In the genomic region with DNA sequence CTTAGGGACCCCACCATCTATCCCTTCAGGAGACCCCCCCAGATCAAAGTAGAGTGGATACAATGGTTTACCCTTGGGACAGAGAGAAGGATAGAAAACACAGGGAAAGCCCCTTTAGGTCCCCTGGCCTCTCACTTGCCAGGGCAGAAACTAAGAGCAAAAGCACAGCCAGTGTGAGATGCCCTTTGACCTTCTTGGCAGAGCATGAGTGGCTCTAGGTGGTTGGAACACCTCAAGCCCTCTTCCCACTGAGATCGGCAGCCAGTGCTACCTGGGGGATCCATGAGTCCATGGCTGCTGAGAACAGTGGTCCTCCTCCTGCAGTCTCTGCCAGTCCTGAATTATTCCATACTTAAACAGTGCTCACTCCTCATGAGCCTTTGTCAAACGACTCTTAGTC, we compare ENCODE assay signal across 23 mouse cellular contexts. TPM values are rescaled to one million over a fixed set of nuclear protein-coding genes. Genes with fewer than 3 reads are reported as not detected.
A peak's percentile ranks its signal among the peaks of the same experiment; 100 is the strongest.
DNase-seq lines count a peak whose midpoint lies in the region; ATAC-seq lines count a peak whose summit lies in the region.
"Had no signal": no experiment of that assay in that cellular context is flagged by ENCODE, and none has a peak within 500 bp of the region (broad histone marks: within the 10 kb centered on the region; RNA-seq: fewer than 3 reads in every experiment).

No protein-coding gene starts in this region.

- ATAC-seq in midbrain, embryonic 16.5 days = no peak
- ATAC-seq in embryonic facial prominence, embryonic 15.5 days (ENCODE audit: insufficient number of reproducible peaks, low FRiP score, low TSS enrichment, low read depth) = no peak
- no peak for ATAC-seq in stomach, embryonic 16.5 days (ENCODE audit: insufficient read depth, low FRiP score)
- no peak for ATAC-seq in granulocyte monocyte progenitor cell, adult 5-6 weeks (replicated peaks; ENCODE audit: poor library complexity, severe bottlenecking)
- ATAC-seq: forebrain, embryonic 14.5 days; intestine, embryonic 16.5 days; midbrain, embryonic 13.5 days had no signal

- H3K27ac ChIP-seq in midbrain, embryonic 10.5 days (replicated peaks) = peak overlapping the region; percentile 33; the same call in 1 of the 2 replicates
- H3K27ac ChIP-seq in midbrain, embryonic 16.5 days (ENCODE audit: low read length) = no peak overlapping the region
- peak overlapping the region; percentile 30; the same call in 1 of the 2 replicates for H3K27ac ChIP-seq in embryonic facial prominence, embryonic 15.5 days (replicated peaks)
- no peak overlapping the region for H3K27ac ChIP-seq in stomach, embryonic 16.5 days (ENCODE audit: low read length)
- H3K27ac ChIP-seq: hindbrain, embryonic 13.5 days; liver, embryonic 15.5 days; midbrain, embryonic 13.5 days; neural tube, embryonic 13.5 days had no signal

- no peak overlapping the region for H3K4me2 ChIP-seq in midbrain, embryonic 16.5 days (ENCODE audit: low read length)
- H3K4me2 ChIP-seq in embryonic facial prominence, embryonic 15.5 days (replicated peaks) = no peak overlapping the region
- no peak overlapping the region for H3K4me2 ChIP-seq in stomach, embryonic 16.5 days (ENCODE audit: low read depth, low read length)
- H3K4me2 ChIP-seq: heart, embryonic 11.5 days; hindbrain, embryonic 13.5 days; liver, embryonic 15.5 days; midbrain, embryonic 13.5 days; neural tube, embryonic 13.5 days had no signal

- H3K4me1 ChIP-seq in midbrain, embryonic 10.5 days = peaks cover 21% of the 10 kb centered on the region
- no peaks in the 10 kb centered on the region for H3K4me1 ChIP-seq in midbrain, embryonic 16.5 days (ENCODE audit: control insufficient read depth, insufficient read depth, low read length)
- H3K4me1 ChIP-seq in embryonic facial prominence, embryonic 15.5 days = peaks cover 25% of the 10 kb centered on the region
- H3K4me1 ChIP-seq in stomach, embryonic 16.5 days (ENCODE audit: control insufficient read depth, insufficient read depth, low read length) = peaks cover 19% of the 10 kb centered on the region
- H3K4me1 ChIP-seq: neural tube, embryonic 13.5 days had no signal

- peak; percentile 48 to 55 for DNase-seq in kidney, adult 8-10 months
- no peak for DNase-seq in kidney, postnatal 10 days
- DNase-seq in midbrain, embryonic 10.5 days (ENCODE audit: low spot score) = no peak
- DNase-seq: adrenal gland, adult 2 months; cerebellum, adult 9-11 months; gastrocnemius, postnatal 36 days; heart, postnatal 10 days; lung, postnatal 10 days; right cerebral cortex, adult 18-20 months; thymus, adult 18-20 months; thymus, postnatal 4 days had no signal

- WGBS in midbrain, embryonic 10.5 days = 69% methylated on average over 2 of the region's 2 CpGs
- WGBS in midbrain, embryonic 16.5 days = 54% methylated on average over 2 of the region's 2 CpGs
- 34% methylated on average over 2 of the region's 2 CpGs for WGBS in embryonic facial prominence, embryonic 15.5 days
- 44% methylated on average over 2 of the region's 2 CpGs for WGBS in stomach, embryonic 16.5 days

- H3K36me3 ChIP-seq in midbrain, embryonic 10.5 days = no peaks in the 10 kb centered on the region
- no peaks in the 10 kb centered on the region for H3K36me3 ChIP-seq in midbrain, embryonic 16.5 days (ENCODE audit: control insufficient read depth, insufficient read depth, low read length)
- H3K36me3 ChIP-seq in embryonic facial prominence, embryonic 15.5 days = no peaks in the 10 kb centered on the region
- H3K36me3 ChIP-seq in stomach, embryonic 16.5 days (ENCODE audit: control insufficient read depth, insufficient read depth, low read length) = no peaks in the 10 kb centered on the region
- H3K36me3 ChIP-seq: hindbrain, embryonic 13.5 days; liver, embryonic 15.5 days; midbrain, embryonic 13.5 days; neural tube, embryonic 13.5 days had no signal

- no peaks in the 10 kb centered on the region for H3K9me3 ChIP-seq in midbrain, embryonic 10.5 days (replicated peaks)
- no peaks in the 10 kb centered on the region for H3K9me3 ChIP-seq in midbrain, embryonic 16.5 days (replicated peaks; ENCODE audit: control insufficient read depth, low read length, poor library complexity, severe bottlenecking)
- H3K9me3 ChIP-seq in embryonic facial prominence, embryonic 15.5 days (replicated peaks) = no peaks in the 10 kb centered on the region
- no peaks in the 10 kb centered on the region for H3K9me3 ChIP-seq in stomach, embryonic 16.5 days (replicated peaks; ENCODE audit: control insufficient read depth, low read length)
- H3K9me3 ChIP-seq: hindbrain, embryonic 13.5 days; liver, embryonic 15.5 days; midbrain, embryonic 13.5 days; neural tube, embryonic 13.5 days had no signal

- H3K9ac ChIP-seq in midbrain, embryonic 16.5 days (ENCODE audit: low read depth, low read length) = no peak overlapping the region
- no peak overlapping the region for H3K9ac ChIP-seq in embryonic facial prominence, embryonic 15.5 days
- 0 out of 2 replicates have a peak overlapping the region, but pooled peaks have one; percentile 31 for H3K9ac ChIP-seq in stomach, embryonic 16.5 days (ENCODE audit: low read length)
- H3K9ac ChIP-seq: hindbrain, embryonic 13.5 days; liver, embryonic 15.5 days; midbrain, embryonic 13.5 days; neural tube, embryonic 13.5 days had no signal

- H3K4me3 ChIP-seq in midbrain, embryonic 10.5 days = no peak overlapping the region
- H3K4me3 ChIP-seq in midbrain, embryonic 16.5 days (ENCODE audit: low read depth, low read length) = no peak overlapping the region
- H3K4me3 ChIP-seq in embryonic facial prominence, embryonic 15.5 days (replicated peaks) = no peak overlapping the region
- H3K4me3 ChIP-seq in stomach, embryonic 16.5 days (replicated peaks; ENCODE audit: low read length) = no peak overlapping the region
- H3K4me3 ChIP-seq: hindbrain, embryonic 13.5 days; liver, embryonic 15.5 days; midbrain, embryonic 13.5 days; neural tube, embryonic 13.5 days had no signal

- H3K27me3 ChIP-seq in midbrain, embryonic 10.5 days (ENCODE audit: low read depth, poor library complexity, severe bottlenecking) = peaks cover 20% of the 10 kb centered on the region
- H3K27me3 ChIP-seq in midbrain, embryonic 16.5 days (ENCODE audit: control insufficient read depth, insufficient read depth, low read depth, low read length) = no peaks in the 10 kb centered on the region
- no peaks in the 10 kb centered on the region for H3K27me3 ChIP-seq in embryonic facial prominence, embryonic 15.5 days
- H3K27me3 ChIP-seq in stomach, embryonic 16.5 days (ENCODE audit: control insufficient read depth, insufficient read depth, low read length) = no peaks in the 10 kb centered on the region
- H3K27me3 ChIP-seq: hindbrain, embryonic 13.5 days; liver, embryonic 15.5 days; midbrain, embryonic 13.5 days; neural tube, embryonic 13.5 days had no signal

RNA-seq across cellular contexts. Expression of gene Sertad4, which starts 39.8 kb away (rescaled TPM):
- polyA plus RNA-seq in midbrain, embryonic 10.5 days (2016; fragmentation: Nextera tagmentation; extraction: Ambion mirVana) = 8.3 and 11.4 TPM in 2 replicates
- polyA plus RNA-seq in midbrain, embryonic 16.5 days (2015; fragmentation: Nextera tagmentation; extraction: Ambion mirVana) = 26.3 and 27.6 TPM in 2 replicates
- polyA plus RNA-seq in embryonic facial prominence, embryonic 15.5 days (2015; fragmentation: Nextera tagmentation; extraction: Ambion mirVana) = 58.0 and 63.4 TPM in 2 replicates
- 5.0 and 5.7 TPM in 2 replicates for polyA plus RNA-seq in stomach, embryonic 16.5 days (2015; fragmentation: Nextera tagmentation; extraction: Ambion mirVana)
- total RNA-seq in granulocyte monocyte progenitor cell, adult 5-6 weeks (2014; fragmentation: Nextera tagmentation) = not detected in 2 replicates
- not detected in 2 replicates for total RNA-seq in granulocyte monocyte progenitor cell, adult 5-6 weeks (2017)
- total RNA-seq: megakaryocyte progenitor cell, adult 5-6 weeks had no signal

RNA-seq across cellular contexts. Expression of gene Hhat, which starts 44.8 kb away (rescaled TPM):
- polyA plus RNA-seq in midbrain, embryonic 10.5 days (2016; fragmentation: Nextera tagmentation; extraction: Ambion mirVana) = 8.0 and 8.2 TPM in 2 replicates
- polyA plus RNA-seq in midbrain, embryonic 16.5 days (2015; fragmentation: Nextera tagmentation; extraction: Ambion mirVana) = 3.3 and 3.4 TPM in 2 replicates
- polyA plus RNA-seq in embryonic facial prominence, embryonic 15.5 days (2015; fragmentation: Nextera tagmentation; extraction: Ambion mirVana) = 9.5 and 9.6 TPM in 2 replicates
- 8.1 and 8.9 TPM in 2 replicates for polyA plus RNA-seq in stomach, embryonic 16.5 days (2015; fragmentation: Nextera tagmentation; extraction: Ambion mirVana)
- 1.0 and 2.1 TPM in 2 replicates for total RNA-seq in granulocyte monocyte progenitor cell, adult 5-6 weeks (2014; fragmentation: Nextera tagmentation)
- 1.6 and 2.4 TPM in 2 replicates for total RNA-seq in granulocyte monocyte progenitor cell, adult 5-6 weeks (2017)

Comparison
In these comparisons a context has a peak if more than half of its experiments do, and no peak if none do; other contexts are left out.
1. DNase-seq: peak in kidney, adult 8-10 months (2 of 2); none in kidney, postnatal 10 days (single experiment) and midbrain, embryonic 10.5 days (single experiment).
2. H3K27ac ChIP-seq: peak in midbrain, embryonic 10.5 days (single experiment) and embryonic facial prominence, embryonic 15.5 days (single experiment); none in midbrain, embryonic 16.5 days (single experiment) and stomach, embryonic 16.5 days (single experiment).